Mouse (Mus musculus): ENCODE results near the gene Mpped2. TPM values are rescaled to one million over a fixed set of nuclear protein-coding genes. Genes with fewer than 3 reads are reported as not detected.

Mpped2 gene
- total and polyA plus RNA-seq, 3 experiments: not detected

DNA sequence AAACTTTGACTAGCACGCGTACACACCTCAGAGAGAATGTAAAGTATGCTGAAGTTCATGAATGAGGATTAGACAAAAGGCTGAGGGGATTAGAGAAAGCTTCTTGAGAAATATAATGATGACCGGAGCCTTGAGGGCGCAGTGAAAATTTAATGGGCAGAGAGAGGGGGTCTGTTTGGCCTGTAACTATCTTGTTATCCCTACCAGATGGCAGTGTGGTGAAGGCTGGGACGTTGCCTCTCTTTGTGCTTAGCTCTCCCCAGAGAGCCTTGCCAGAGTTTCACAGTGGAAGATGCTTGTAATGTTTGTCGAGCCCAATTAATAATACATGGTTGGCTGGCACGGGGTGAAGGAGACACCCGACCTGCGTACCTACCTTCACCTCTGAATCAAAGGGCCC lies 156.3 kb downstream of the Mpped2 start:
- Histone ChIP-seq H3K36me3 (replicated peaks in 1 of 2; ENCODE audit: control insufficient read depth in 1 of 2, insufficient read depth in 1 of 2, low read length in 1 of 2) (no peaks in the 10 kb centered on the region), H3K4me2 (ENCODE audit: insufficient read depth, low read depth, poor library complexity, severe bottlenecking) (no peak overlapping the region), H3K27ac (ENCODE audit: insufficient read depth, low read depth) (no peak overlapping the region), H3K4me1 (ENCODE audit: control insufficient read depth in 1 of 2, insufficient read depth in 2 of 2) (no peaks in the 10 kb centered on the region), H3K79me2 (replicated peaks; ENCODE audit: control insufficient read depth, extremely low read depth, insufficient read depth, poor library complexity, severe bottlenecking) (no peaks in the 10 kb centered on the region), H3K27me3 (replicated peaks) (no peaks in the 10 kb centered on the region), H3K4me3 (replicated peaks in 1 of 3; ENCODE audit: low read depth in 2 of 3, low read length in 2 of 3, poor library complexity in 1 of 3) (no peak overlapping the region), H3K9ac (ENCODE audit: insufficient read depth, low read depth) (no peak overlapping the region), H3K9me3 (replicated peaks; ENCODE audit: low read length) (peaks cover 58% of the 10 kb centered on the region)
- in situ Hi-C loops (cut with MboI; ENCODE audit: low pct_ligation_motif_present, low pct_unique_long_range_greater_than_20kb, low sequenced_read_pairs): no loop called here
- dilution Hi-C loops (cut with MboI; ENCODE audit: extremely low pct_ligation_motif_present, extremely low pct_unique_long_range_greater_than_20kb, low sequenced_read_pairs): no loop called here
- TF ChIP-seq SIN3A (IDR thresholded peaks at IDR 0.05; ENCODE audit: low read length) (no peak), RCOR1 (conservative IDR thresholded peaks at IDR 0.05; ENCODE audit: low read depth, low read length) (no peak), ZKSCAN1 (IDR thresholded peaks at IDR 0.05; ENCODE audit: borderline replicate concordance, low read depth, low read length) (no peak), ZNF384 (IDR thresholded peaks at IDR 0.05; ENCODE audit: low read depth, low read length) (no peak), NRF1 (IDR thresholded peaks at IDR 0.05; ENCODE audit: low read depth, low read length) (no peak), NELFE (IDR thresholded peaks at IDR 0.05; ENCODE audit: low read depth, low read length) (no peak), TBP (conservative IDR thresholded peaks at IDR 0.05; ENCODE audit: low read depth, low read length) (no peak), JUN (IDR thresholded peaks at IDR 0.05; ENCODE audit: insufficient read depth, low read depth, low read length) (no peak), ZC3H11A (IDR thresholded peaks at IDR 0.05; ENCODE audit: low read depth, low read length) (no peak), MAX (IDR thresholded peaks at IDR 0.05; ENCODE audit: low read length) (no peak), RAD21 (IDR thresholded peaks at IDR 0.05; ENCODE audit: low read depth, low read length) (no peak), USF1 (IDR thresholded peaks at IDR 0.05; ENCODE audit: low read depth, low read length) (no peak), PAX5 (IDR thresholded peaks at IDR 0.05; ENCODE audit: low read length) (no peak), UBTF (IDR thresholded peaks at IDR 0.05; ENCODE audit: low read depth, low read length) (no peak), CHD2 (IDR thresholded peaks at IDR 0.05; ENCODE audit: low read length) (no peak), TCF12 (IDR thresholded peaks at IDR 0.05; ENCODE audit: low read depth, low read length) (no peak), CTCF (conservative IDR thresholded peaks at IDR 0.05 in 1 of 2, IDR thresholded peaks at IDR 0.05 in 1 of 2; ENCODE audit: low read depth in 2 of 2, low read length in 2 of 2) (no peak), KAT2A (IDR thresholded peaks at IDR 0.05; ENCODE audit: insufficient replicate concordance, low read length) (no peak), GABPA (IDR thresholded peaks at IDR 0.05; ENCODE audit: insufficient replicate concordance, low read depth, low read length) (no peak)
- DNase-seq (ENCODE audit: extremely low read depth): no peak

DNA sequence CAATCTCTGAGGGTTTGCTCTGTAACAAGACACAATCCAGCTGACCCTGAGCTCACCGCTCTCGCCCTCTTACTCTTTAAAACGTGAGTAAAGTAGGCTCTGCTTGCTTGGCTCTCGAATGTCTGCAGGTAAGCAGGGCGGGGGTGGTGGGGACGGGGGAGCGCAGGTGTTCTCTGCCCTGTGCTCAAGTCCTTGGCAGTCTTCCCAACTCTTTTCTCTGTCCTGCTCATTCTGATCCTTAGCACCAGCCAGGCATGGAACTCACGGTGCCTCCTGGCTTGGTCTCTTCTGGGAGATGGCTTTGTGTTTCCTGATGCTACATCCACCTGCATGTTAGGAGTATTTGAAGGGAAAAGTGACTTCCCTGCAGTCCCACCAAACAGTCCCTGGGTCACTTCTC lies 158.4 kb downstream of the Mpped2 start:
- Histone ChIP-seq H3K9me3 (replicated peaks; ENCODE audit: low read length) (peaks cover 66% of the 10 kb centered on the region), H3K9ac (ENCODE audit: insufficient read depth, low read depth) (no peak overlapping the region), H3K4me2 (ENCODE audit: insufficient read depth, low read depth, poor library complexity, severe bottlenecking) (no peak overlapping the region), H3K36me3 (replicated peaks in 1 of 2; ENCODE audit: control insufficient read depth in 1 of 2, insufficient read depth in 1 of 2, low read length in 1 of 2) (no peaks in the 10 kb centered on the region), H3K79me2 (replicated peaks; ENCODE audit: control insufficient read depth, extremely low read depth, insufficient read depth, poor library complexity, severe bottlenecking) (no peaks in the 10 kb centered on the region), H3K27me3 (replicated peaks) (no peaks in the 10 kb centered on the region), H3K27ac (ENCODE audit: insufficient read depth, low read depth) (no peak overlapping the region), H3K4me1 (ENCODE audit: control insufficient read depth in 1 of 2, insufficient read depth in 2 of 2) (no peaks in the 10 kb centered on the region), H3K4me3 (replicated peaks in 1 of 3; ENCODE audit: low read depth in 2 of 3, low read length in 2 of 3, poor library complexity in 1 of 3) (no peak overlapping the region)
- TF ChIP-seq ZKSCAN1 (IDR thresholded peaks at IDR 0.05; ENCODE audit: borderline replicate concordance, low read depth, low read length): no peak
- TF ChIP-seq MAFK (IDR thresholded peaks at IDR 0.05; ENCODE audit: insufficient replicate concordance, low read length): no peak
- dilution Hi-C loops (cut with MboI; ENCODE audit: extremely low pct_ligation_motif_present, extremely low pct_unique_long_range_greater_than_20kb, low sequenced_read_pairs): no loop called here
- DNase-seq (ENCODE audit: extremely low read depth): no peak
- in situ Hi-C loops (cut with MboI; ENCODE audit: low pct_ligation_motif_present, low pct_unique_long_range_greater_than_20kb, low sequenced_read_pairs): no loop called here

All from CH12.LX (cell line).